Mouse (Mus musculus): Measurements from ENCODE around the gene Tmem37. TPM values are rescaled to one million over a fixed set of nuclear protein-coding genes. Genes with fewer than 3 reads are reported as not detected.

The Tmem37 gene
- under 1 TPM in 1 of 2 experiments, not detected in 1; 0.42 TPM for total RNA-seq (2023)

GRCm38 (mm10) chr1:120073519-120074306, at the start of gene Tmem37:
Gene Tmem37, minus strand, starts transcription at chr1:120074074.

GRCm38 (mm10) chr1:120120969-120121811, 47.3 kb upstream of the Tmem37 start, which contains the start of the genes Dbi and 3110009E18Rik:
Gene Dbi, minus strand, starts transcription at chr1:120121078.
Gene 3110009E18Rik, plus strand, starts transcription at chr1:120121187.

Other genes with a start within 250 kb of the Tmem37 start
- 1 to 10 TPM; 3.7 to 6.4 TPM for gene Ptpn4, start 236.5 kb downstream of the Tmem37 start, total RNA-seq (2023)
- 1 to 10 TPM; 1.6 to 2.3 TPM for gene Tmem177, start 160.9 kb downstream of the Tmem37 start, total RNA-seq (2023)
- gene Cfap221, start 76.8 kb downstream of the Tmem37 start, total RNA-seq (2023): not detected
- not detected for gene Sctr, start 67.2 kb downstream of the Tmem37 start, total RNA-seq (2023)
- 10 to 100 TPM; 91.8 to 94.1 TPM for gene Dbi, start 47.0 kb upstream of the Tmem37 start, total RNA-seq (2023)
- 10 to 100 TPM in 1 of 2 experiments, 1 to 10 TPM in 1; 8.2 to 10.2 TPM for gene 3110009E18Rik, start 47.1 kb upstream of the Tmem37 start, total RNA-seq (2023)
- 10 to 100 TPM; 15.9 to 24.6 TPM for gene Steap3, start 198.6 kb upstream of the Tmem37 start, total RNA-seq (2023)